Mouse (Mus musculus): ENCODE results near the gene Col4a1. TPM values are rescaled to one million over a fixed set of nuclear protein-coding genes. Genes with fewer than 3 reads are reported as not detected.

The Col4a1 gene
- under 1 TPM in 1 of 2 experiments, not detected in 1; 0.22 TPM for polyA plus RNA-seq (2017; shearing (Covaris generic))

DNA sequence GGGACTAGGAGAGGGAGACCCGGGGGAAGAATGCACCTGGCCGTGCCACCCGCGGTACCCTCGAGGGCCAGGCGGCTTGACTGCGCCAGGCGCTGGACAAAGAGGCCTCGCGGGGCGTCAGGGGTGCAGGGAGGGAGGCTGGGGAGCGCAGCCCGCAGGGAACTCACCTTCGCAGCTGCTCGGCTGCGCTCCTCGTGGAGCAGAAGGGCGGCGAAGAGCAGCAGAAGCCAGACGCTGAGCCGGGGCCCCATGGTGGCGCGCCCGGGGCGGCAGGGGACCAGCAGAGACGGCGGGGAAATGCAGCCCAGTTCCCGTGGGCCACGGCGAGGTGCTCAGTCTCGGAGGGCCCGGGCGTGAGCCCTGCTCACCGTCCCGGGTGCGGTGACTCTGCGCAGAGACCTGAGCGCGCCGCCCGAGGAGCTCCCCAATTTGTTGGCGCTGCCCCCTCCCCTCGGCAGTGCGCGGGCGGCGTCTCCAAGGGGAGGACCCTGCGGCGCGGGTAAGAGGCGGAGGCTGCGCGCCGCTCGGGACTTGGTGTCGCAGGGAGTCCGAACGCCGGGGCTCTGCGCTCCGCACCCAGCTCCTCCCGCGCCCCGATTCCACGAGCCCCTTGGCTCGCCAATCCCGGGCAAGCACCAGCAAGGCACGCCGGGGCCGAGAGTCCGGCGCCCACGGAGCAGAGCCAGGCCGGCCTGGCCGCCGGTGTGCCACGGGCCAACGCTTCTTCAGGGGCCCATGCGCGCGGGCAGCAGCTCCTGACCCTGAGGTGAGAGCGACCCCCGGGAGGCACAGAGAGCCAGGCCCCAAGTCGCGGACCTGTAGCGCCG lies at the start of gene Col4a1, which contains the start of gene Col4a2:
Gene Col4a1 (minus strand): TSS at position 478 of the 827 bp plus-strand sequence.
Gene Col4a2 (plus strand): TSS at position 457 of the 827 bp plus-strand sequence.
- ATAC-seq = no peak

DNA sequence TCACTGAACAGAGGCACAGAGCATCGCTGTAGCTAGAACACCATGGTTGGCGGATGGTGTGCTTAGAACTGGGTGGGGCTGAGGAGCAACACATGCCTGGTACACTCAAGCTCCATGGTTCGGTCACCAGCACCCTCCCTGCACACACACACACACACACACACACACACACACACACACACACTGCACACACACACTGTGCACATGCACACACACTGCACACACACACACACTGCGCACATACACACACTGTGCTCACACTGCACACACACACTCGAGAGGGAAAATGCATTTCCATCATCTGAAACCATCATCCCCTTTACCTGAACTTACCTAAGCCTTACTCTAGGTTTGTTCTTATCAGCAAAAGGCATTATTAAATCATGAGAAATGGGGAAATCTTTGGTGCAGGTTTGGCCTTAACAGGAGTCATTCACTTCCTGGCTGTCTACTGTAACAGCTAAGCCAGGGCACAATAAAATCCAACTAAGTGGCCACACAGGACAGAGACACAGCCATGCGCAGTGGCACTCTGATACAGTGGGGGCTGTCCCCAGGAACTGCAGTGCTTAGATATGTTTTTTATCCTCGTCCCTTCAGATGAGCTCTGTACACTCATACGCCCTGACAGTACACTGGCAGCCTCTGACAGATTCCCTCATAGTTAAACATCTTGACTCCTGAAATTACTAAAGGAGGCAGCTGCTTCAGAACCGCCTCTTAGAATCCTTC lies 49.1 kb upstream of the Col4a1 start:
- no peak for ATAC-seq

DNA sequence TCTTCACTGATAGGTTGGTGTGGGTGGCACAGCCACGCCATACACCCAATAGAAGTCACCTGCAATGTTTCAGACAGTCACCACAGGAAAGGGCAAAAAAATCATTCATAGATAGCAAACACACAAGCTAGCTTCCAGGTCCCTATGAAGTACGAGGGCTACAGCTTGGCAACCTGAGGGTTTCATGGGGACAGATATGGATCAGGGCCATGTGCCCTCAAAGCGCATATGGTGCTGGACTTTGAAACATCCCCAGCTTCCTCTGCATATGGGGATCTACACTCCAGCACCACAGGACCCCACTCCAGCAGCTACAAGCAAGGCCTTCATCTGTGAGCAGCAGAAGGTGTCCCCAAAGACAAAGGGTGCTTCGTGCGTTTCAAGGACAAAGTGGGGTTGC lies 47.2 kb upstream of the Col4a1 start:
- ATAC-seq = no peak

DNA sequence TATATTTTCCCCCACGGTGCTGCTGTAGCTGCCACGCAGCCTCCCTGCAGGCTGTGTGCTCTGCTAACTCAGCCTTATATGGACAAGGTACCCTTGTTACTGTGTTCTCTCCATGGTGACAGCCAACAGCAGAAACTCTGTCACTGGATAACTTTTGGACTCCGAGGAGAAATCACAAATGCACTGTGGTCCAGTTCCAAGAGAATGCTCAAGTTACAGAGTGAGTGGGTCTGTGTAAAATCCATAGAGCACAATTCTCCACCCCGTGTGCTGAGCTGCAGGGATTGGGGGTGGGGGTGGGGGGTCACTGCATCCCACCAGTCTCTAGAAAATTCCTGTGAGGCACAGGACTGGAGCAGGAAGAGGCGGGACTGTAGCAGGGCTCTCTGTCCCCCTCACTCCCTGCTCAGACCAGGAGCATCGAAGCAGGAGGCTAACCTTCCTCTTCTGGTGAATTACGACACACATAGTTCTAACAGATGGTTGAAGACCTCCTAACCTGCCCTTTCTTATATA lies 45.4 kb upstream of the Col4a1 start:
- no peak for ATAC-seq

DNA sequence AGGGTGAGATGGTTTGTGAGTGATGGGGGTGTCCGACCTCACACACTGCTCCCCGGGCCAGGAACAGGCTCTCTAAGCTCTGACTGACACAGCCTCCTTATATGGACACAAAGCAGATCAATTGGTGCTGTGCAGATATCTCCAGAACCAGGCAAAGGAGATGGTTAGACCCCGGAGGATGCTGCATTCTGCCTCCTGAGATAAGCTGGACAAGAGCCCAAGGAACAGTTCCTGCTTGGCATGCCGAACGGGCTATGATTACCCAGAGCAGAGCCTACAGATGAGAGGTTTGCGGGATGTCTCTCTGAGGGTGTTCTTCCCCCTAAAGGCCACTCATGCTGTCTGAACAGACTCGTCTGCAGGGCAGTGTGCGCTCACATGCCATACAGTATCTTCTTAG lies 44.1 kb upstream of the Col4a1 start:
- no peak for ATAC-seq

DNA sequence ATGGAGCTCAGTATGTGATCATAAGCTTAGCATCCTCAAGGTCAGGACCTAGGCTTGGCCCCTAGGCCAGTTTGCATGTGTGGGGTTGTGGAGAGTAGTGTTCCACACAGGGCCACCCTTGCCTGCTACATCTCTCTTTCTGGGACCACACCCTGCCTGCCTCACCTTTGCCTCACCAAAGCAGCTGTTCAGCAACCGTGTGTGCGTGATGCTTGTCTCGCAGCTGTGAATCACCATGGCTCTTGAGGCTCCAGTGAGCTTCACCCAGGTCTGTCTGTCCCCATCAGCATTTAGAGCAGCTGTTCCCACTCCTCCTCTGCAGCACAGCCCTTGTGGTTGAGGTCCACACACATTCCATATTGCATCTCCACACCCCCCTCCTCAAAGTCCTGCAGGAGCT lies 43.3 kb upstream of the Col4a1 start:
- no peak for ATAC-seq

DNA sequence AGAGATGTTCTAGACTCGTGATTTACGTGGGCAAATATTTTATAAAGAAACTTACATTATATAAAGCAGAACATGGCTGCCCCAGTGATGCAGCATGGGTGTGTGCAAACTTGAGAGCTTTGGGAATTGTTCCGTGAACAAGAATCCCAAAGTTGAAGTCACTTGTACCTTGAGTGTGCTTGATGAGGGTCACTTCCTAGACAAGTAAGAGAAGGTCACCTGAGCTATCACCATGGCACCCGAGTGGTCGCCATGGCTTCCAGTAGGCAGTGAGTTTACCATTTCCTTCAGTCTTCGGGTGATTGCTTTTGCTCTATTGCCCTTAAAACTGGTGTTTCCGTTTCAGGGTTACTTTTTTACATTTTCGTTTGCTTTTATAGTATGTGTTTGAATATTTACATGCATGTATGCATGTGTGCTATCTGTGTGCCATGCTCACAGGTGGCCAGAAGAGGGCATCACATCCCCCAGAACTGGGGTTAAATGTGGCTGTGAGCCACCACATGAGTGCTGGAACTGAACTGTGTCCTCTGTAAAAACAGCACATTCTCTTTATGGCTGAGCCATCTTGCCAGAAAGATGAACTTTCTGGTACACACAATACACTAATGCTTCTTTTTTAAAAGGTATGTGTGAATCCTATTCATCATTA lies 42.3 kb upstream of the Col4a1 start:
- no peak for ATAC-seq

DNA sequence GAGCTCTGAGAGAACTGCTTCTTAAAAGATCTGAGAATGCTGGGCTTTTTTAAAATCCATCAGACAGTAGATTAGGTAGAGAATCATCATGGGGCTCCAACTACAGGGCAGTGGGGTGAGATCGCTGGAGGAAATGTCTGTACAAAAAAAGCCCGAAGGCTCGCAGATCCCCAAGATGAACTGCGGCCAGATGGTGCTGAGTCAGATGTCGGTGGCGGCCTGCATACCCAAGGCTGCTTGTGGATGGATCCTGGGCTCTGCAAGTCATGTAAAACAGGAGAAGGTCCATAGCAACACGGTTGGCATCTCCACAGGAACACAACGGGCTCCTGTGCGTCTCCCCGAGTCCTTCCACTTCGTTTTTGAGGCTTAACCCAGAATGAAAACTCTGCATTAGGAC lies 39.9 kb upstream of the Col4a1 start:
- ATAC-seq = no peak

DNA sequence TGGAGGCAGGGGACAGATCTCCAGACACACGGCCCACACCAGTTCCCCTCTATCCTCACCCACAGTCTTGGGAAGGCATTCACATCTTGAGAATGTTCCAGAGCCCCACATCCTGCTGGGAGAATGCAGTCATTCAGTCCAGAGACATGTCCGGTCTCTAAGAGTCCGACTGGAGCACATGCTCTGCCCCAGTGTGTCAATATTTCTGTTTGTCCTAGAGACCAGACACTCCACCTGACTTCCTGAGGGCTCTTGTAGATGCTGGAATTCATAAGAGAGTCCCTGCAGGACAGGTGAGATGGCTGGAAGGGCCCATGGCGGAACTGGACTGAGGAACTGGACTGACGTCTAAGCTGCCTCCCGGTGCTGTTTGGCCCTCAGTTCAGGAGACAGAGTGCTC lies 38.7 kb upstream of the Col4a1 start:
- no peak for ATAC-seq

DNA sequence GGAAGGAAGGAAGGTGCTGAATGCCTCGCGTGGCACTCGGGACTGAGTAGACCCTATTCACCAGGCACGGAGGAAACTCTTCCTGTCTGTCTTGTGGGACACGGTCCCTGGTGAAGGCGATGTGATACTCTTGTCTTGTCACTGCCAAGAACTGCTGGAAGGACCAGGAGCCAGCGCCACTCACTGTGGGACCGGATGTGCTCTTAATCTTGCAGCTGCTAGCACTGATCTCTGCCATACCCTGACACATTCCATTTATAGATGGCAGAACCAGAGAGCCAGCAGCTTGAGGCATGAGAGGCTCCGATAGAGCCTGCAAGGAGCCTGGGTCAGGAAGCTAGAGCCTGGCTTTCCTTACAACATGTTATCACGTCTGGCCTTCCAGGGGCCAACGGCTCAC lies 36.0 kb upstream of the Col4a1 start:
- ATAC-seq = no peak

DNA sequence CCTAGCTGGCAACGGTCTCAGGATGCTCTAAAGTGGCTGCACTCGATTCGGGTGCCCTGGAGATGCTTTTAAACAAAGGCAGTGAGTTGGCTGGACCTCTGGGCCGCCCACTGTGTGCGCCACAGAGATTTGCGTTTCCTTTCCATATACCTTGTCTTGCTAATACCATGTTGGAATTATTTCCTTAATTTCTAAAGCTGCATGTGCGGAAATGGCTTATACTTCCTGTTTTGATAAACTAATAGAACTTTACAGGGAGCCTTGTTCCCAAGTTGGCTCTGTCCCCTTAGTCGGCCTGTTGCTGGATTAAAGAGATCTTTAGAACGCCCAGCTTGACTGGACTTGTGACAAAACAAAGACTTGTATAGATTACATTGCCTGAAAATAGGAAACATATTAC lies 35.1 kb upstream of the Col4a1 start:
- no peak for ATAC-seq

DNA sequence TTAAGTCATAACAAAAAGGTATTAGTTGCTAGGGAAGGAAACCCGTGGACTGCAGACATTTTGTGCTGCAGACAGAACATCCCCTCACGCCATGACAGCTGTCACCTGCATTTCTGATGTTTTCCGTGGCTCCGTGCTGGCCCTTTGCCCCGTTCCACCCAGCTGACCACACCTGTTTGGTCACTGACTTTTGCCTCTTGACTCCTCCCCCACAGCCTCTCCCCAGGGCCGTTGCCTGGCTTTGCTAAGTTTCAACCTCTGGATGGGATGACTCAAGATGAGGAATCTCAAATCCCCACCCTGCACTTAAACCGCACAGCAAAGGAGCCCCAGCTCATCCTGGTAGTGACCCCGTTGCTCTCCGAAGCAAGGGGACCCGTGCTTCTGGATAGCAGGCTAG lies 33.6 kb upstream of the Col4a1 start:
- ATAC-seq = no peak

DNA sequence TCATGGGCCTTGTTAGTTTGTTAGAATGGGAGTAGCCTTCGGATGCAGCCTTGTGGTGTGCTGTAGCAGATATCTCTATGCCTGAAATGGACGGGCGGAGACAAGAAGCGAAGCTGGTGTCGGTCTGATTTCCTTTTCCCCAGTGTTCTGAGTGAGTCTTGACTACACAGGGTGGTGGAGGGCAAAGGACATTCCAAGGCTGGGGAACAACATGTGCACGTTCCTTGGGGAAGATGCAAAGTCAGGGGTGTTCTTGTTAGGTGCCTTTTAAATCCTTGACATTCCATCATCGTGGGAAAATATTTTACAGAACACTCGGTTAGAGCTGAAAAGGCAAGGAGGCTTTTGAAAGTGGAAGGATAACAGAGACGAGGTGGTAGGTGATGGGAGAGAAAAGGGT lies 31.8 kb upstream of the Col4a1 start:
- no peak for ATAC-seq

DNA sequence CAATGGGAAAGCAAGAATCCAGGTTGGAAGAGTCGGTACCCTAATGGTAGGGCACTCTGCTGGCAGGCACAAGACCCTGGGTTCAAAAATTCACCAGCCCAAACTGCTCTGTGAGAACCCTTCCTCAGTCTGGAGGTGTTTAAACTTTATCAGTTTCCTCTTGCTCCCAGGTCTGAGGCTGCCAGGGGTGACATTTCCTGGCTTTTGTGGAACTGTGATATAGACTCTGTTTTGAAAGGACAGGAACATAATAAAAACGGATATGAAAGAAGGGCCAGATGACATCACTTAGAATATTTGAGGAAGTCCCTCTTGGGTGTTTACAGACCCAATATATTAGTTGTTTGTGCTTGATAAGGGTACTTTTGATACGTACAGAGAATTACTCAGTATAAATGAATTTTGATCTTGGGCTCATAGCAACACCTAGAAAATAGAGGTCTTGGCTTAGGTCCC lies 28.5 kb upstream of the Col4a1 start:
- no peak for ATAC-seq

DNA sequence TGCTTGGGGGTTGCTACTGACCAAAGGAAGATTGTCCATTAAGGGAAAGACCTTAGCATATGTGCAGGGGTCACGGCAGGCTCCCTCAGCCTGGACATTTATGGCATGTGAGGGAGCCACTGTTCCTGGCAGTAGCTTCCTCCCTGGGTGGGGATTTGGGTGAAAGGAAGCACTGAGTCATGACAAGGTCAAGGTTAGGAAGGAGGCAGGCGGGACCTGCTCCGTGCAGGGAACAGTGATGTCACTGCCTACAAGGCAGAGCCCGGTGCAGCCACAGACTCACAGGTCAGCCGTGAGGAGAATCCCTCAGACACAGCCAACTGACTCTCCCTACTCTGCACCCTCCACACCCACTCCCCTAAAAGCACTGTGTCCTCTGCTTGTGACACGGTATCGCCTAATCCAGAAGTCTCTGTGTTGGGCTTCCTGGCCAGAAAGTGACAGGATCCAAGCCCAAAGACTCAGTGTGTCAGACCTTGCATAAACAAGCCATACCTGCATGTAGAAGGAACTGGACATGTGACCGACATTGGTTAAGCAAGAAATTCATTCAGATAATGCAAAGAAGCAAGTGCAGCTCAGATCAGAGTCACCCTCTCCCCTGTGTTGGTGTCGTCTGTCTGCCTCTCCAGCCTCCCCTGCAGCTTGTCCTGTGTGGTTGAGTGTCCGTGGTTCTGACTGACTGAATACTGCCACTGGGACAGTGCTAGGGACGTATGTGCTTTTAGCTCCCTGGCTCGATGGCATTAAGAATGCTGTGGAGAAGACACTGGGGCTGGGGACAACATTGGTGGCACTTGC lies 27.9 kb upstream of the Col4a1 start:
- no peak for ATAC-seq

DNA sequence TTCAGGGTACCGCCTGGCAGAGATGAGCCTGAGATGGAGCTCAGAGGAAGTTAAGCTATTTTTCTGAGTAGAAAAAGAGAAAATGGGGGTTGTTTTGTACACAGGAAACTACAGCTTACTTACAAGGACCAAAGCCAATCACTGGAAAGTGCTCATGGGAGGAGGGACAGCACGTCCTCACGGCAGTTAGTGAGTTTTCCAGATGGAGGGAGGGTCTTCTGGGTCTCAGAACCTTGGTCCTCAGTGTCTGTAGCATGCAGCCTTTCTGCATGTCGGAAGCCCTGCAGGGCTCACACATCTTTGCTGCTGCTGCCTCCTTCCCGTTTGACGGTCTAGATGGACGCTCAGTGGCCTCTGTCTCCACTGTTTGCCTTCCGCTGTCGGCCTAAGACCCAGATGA lies 25.9 kb upstream of the Col4a1 start:
- ATAC-seq = no peak

DNA sequence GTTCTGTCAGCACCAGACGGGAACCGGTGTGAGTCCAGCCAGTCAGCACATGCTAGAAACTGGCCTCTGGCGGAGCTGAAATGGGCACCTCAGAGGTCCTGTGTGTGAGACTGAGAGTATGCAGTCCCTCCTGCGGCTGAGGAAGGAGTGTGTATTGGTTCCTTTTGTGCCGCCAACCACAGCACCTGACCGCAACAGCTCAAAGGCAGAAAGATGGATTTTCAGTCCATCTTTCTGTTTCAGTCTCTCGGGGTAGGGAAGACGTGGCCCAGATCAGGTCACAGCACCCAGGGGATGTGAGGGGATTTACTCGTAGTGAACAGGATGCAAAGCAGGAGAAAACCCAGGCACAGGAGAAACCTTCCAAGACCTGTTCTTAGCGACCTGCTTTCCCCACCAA lies 25.0 kb upstream of the Col4a1 start:
- ATAC-seq = no peak

DNA sequence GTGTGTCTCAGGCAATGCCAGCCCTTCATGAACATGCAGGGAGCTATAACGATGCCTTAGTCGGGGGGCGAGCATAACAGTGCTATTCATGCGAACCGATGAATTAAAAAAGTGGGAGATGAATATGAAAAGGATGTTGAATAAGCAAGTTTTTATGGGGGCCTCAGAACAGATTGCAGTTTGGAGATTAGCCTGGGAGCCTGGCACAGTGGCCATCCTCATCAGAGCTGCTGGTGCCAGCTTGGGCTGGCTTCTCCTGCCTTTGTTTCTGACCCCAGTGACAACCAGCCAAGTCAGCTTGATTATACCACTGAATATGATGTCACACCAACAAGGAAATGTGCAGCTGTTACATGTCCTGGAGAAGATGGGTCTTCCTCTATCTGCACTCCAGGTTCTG lies 23.7 kb upstream of the Col4a1 start:
- no peak for ATAC-seq

DNA sequence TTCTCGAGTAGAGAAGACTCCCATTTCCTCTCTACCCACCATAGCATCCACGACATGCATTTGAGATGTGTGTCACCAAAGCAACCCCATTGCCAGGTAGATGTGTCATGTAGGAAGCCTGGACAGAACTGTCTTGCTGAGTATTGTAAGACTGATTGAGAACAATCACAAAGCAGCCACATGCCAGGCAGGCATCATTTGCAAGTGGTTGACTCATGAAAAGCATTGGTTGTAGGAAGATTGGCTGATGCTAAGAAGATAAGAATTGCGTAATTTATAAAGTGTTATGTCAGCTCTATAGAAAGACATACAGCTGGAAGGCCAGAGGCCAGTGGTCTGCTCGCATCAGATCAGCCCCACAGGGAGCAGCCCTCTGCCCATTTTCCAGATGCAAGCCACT lies 22.6 kb upstream of the Col4a1 start:
- no peak for ATAC-seq

DNA sequence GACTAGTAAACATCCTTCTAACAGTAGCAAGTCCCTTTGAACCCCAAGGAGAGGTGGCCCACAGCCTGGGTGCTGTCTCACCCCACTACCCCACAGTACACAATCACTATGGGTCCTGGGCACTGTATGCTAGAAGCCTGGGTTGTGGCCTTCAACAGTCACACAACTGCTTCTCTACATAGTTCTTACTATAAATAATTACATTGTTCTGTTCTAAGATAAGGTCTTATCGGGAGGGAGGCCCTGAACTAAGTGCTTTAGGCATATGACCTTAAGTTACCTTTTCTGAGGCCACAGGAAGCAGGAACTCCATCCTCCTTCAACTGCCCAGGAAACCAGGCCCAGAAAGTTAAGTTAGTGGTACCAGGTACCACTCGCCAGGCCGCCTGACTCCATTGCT lies 21.9 kb upstream of the Col4a1 start:
- no peak for ATAC-seq

DNA sequence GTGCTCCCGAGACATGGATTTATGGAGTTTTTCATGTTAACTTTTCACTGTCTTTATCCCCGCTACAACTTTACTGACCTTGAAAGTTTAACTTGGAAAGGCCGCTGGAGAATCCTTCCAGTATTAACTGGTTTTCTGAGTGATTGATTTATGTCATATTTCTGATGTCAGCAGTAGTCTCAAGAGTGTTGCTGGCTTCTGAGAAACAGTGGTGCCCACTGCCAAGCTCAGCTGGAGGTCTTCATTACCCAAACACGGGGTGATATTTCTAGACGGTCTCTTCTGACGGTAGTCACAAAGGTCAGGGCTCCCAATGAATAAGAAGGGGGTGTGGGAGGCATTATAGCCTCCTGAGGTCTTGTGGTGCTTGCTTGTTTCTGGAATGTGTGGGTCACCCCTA lies 21.1 kb upstream of the Col4a1 start:
- no peak for ATAC-seq

DNA sequence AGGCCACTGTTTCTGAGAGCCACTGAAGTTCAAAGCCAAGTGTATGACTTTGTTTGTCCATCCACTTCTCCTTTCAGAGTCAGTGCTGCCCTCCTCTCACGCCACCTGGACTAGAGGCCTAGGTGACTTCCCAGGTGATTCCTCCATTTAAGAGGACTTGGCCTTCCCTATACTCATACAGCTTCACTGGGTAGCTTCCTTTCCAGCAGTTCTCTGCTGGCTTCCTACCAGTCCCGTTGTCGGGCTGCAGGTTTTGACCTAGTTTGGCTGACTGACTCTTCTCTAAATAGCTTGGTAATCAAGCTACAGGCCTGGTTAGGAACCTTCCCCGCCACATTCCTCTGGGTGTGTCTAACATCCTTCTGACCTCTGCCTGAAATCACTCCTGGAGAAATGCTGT lies 18.9 kb upstream of the Col4a1 start:
- ATAC-seq = no peak
